Mouse (Mus musculus): ENCODE results near the gene Gpr108.

DNA sequence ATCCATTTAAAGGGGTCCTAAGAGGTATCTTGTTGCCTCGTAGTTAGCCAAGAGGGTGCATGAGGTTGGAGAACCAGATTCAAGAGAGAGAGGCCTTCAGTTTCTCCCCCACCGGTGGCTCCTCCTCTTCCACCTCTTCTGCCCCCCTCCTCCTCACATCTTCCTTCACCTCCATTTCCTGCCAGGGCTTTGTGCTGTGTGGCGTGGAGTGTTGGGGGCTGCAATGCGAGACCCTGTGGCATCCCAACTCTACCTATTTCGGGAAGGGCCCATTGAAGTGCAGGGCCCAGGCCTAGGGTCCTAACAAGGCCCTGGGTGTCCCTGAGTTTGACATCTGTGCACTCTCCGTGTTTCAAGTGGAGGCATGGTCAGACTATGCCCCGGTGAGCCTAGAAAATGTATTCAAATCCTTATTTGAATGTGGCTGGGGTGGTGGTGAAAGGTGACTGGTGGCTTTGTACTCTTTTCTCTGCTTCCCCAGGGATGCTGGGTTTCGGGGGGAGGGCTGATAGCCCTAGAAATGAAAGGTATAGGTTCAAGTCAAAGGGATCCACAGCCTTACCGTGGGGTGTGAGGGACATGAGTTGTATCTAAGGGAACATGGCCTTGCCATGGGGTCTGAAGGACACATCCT lies 31.5 kb upstream of the Gpr108 start:
- TF ChIP-seq CTCF (conservative IDR thresholded peaks at IDR 0.05; ENCODE audit: low read length) = no peak
- no peak for TF ChIP-seq POU5F1 (IDR thresholded peaks at IDR 0.05; ENCODE audit: borderline replicate concordance, low read length)

Data from E14TG2a.4 (cell line).